ENCODE assay signal across 15 mouse cellular contexts in genomic region chr2:172889756-172890443, GRCm38 (mm10). TPM values are rescaled to one million over a fixed set of nuclear protein-coding genes. Genes with fewer than 3 reads are reported as not detected.
A peak's percentile ranks its signal among the peaks of the same experiment; 100 is the strongest.
DNase-seq lines count a peak whose midpoint lies in the region; ATAC-seq and TF ChIP-seq lines count a peak whose summit lies in the region.
"Had no signal": no experiment of that assay in that cellular context is flagged by ENCODE, and none has a peak within 500 bp of the region (broad histone marks: within the 10 kb centered on the region; RNA-seq: fewer than 3 reads in every experiment).

No protein-coding gene starts in this region.

- no peak overlapping the region for H3K4me3 ChIP-seq in embryonic facial prominence, embryonic 14.5 days (ENCODE audit: low read depth, low read length)
- no peak overlapping the region for H3K4me3 ChIP-seq in embryonic facial prominence, embryonic 10.5 days
- no peak overlapping the region for H3K4me3 ChIP-seq in liver, adult 2 months (ENCODE audit: insufficient read depth, low read depth, low read length)
- H3K4me3 ChIP-seq in liver, embryonic 11.5 days (ENCODE audit: low read depth, low read length), result no peak overlapping the region
- no peak overlapping the region for H3K4me3 ChIP-seq in limb, embryonic 10.5 days
- H3K4me3 ChIP-seq: hindbrain, embryonic 10.5 days; layer of hippocampus, adult 2 months; megakaryocyte, embryonic 14.5 days had no signal

- no peak for TF ChIP-seq CTCF in liver, adult 2 months (IDR thresholded peaks at IDR 0.05; ENCODE audit: low read depth, low read length)

- no peak overlapping the region for H3K4me2 ChIP-seq in embryonic facial prominence, embryonic 14.5 days (ENCODE audit: low read depth, low read length)
- no peak overlapping the region for H3K4me2 ChIP-seq in liver, embryonic 11.5 days

- 68% methylated on average over 15 of the region's 15 CpGs for WGBS in embryonic facial prominence, embryonic 14.5 days
- 78% methylated on average over 15 of the region's 15 CpGs for WGBS in embryonic facial prominence, embryonic 10.5 days
- 72% methylated on average over 15 of the region's 15 CpGs for WGBS in liver, adult 2 months
- WGBS in liver, embryonic 11.5 days, result 78% methylated on average over 15 of the region's 15 CpGs
- WGBS in limb, embryonic 10.5 days, result 84% methylated on average over 15 of the region's 15 CpGs

- H3K27me3 ChIP-seq in embryonic facial prominence, embryonic 14.5 days (replicated peaks; ENCODE audit: control insufficient read depth, insufficient read depth, low read length), result no peaks in the 10 kb centered on the region
- H3K27me3 ChIP-seq in embryonic facial prominence, embryonic 10.5 days (replicated peaks; ENCODE audit: low read depth, poor library complexity, severe bottlenecking), result no peaks in the 10 kb centered on the region
- no peaks in the 10 kb centered on the region for H3K27me3 ChIP-seq in liver, adult 2 months (ENCODE audit: control insufficient read depth, insufficient read depth, low read length)
- no peaks in the 10 kb centered on the region for H3K27me3 ChIP-seq in liver, embryonic 11.5 days (replicated peaks; ENCODE audit: control insufficient read depth, insufficient read depth, low read length)
- H3K27me3 ChIP-seq in limb, embryonic 10.5 days (ENCODE audit: low read depth, poor library complexity, severe bottlenecking), result no peaks in the 10 kb centered on the region
- H3K27me3 ChIP-seq: megakaryocyte, embryonic 14.5 days had no signal

- DNase-seq in embryonic facial prominence, embryonic 14.5 days (ENCODE audit: low spot score), result no peak
- DNase-seq in embryonic facial prominence, embryonic 10.5 days (ENCODE audit: low spot score), result no peak
- DNase-seq in liver, adult 2 months (ENCODE audit: extremely low read depth, low read depth, low spot score), result peak; percentile 3
- no peak for DNase-seq in liver, embryonic 11.5 days (ENCODE audit: low spot score)
- peak; percentile 25 to 36 for DNase-seq in adrenal gland, postnatal 36 days
- DNase-seq in kidney, postnatal 10 days, result peak; percentile 58
- DNase-seq in limb, embryonic 10.5 days (ENCODE audit: low spot score), result no peak
- DNase-seq: cerebellum, adult 11 months had no signal

- H3K27ac ChIP-seq in embryonic facial prominence, embryonic 14.5 days (replicated peaks; ENCODE audit: low read depth, low read length), result no peak overlapping the region
- no peak overlapping the region for H3K27ac ChIP-seq in embryonic facial prominence, embryonic 10.5 days (replicated peaks)
- H3K27ac ChIP-seq in liver, adult 2 months (replicated peaks; ENCODE audit: insufficient read depth, low read depth, low read length), result no peak overlapping the region
- no peak overlapping the region for H3K27ac ChIP-seq in liver, embryonic 11.5 days (ENCODE audit: low read depth, low read length)
- no peak overlapping the region for H3K27ac ChIP-seq in limb, embryonic 10.5 days
- H3K27ac ChIP-seq: hindbrain, embryonic 10.5 days; layer of hippocampus, adult 2 months; liver, embryonic 14.5 days had no signal

- H3K4me1 ChIP-seq in embryonic facial prominence, embryonic 14.5 days (ENCODE audit: control insufficient read depth, insufficient read depth, low read length), result peaks cover 20% of the 10 kb centered on the region; the same call in 1 of the 2 replicates
- peaks cover 46% of the 10 kb centered on the region for H3K4me1 ChIP-seq in embryonic facial prominence, embryonic 10.5 days
- H3K4me1 ChIP-seq in liver, adult 2 months (ENCODE audit: control insufficient read depth, insufficient read depth, low read length), result no peaks in the 10 kb centered on the region
- no peaks in the 10 kb centered on the region for H3K4me1 ChIP-seq in liver, embryonic 11.5 days (replicated peaks; ENCODE audit: control insufficient read depth, insufficient read depth, low read length)
- peaks cover 51% of the 10 kb centered on the region for H3K4me1 ChIP-seq in limb, embryonic 10.5 days
- H3K4me1 ChIP-seq: megakaryocyte, embryonic 14.5 days had no signal

- peak; percentile 7; the same call in 1 of the 2 replicates for ATAC-seq in embryonic facial prominence, embryonic 14.5 days (ENCODE audit: low read depth)
- no peak for ATAC-seq in liver, embryonic 11.5 days (replicated peaks; ENCODE audit: low FRiP score)
- no peak for ATAC-seq in CD4-positive, CD25-positive, alpha-beta regulatory T cell, adult 4 months
- ATAC-seq: forebrain, embryonic 16.5 days had no signal

- H3K9ac ChIP-seq in embryonic facial prominence, embryonic 14.5 days (ENCODE audit: low read depth, low read length), result no peak overlapping the region
- no peak overlapping the region for H3K9ac ChIP-seq in liver, adult 2 months (ENCODE audit: low read depth, low read length)
- no peak overlapping the region for H3K9ac ChIP-seq in liver, embryonic 11.5 days (ENCODE audit: low read depth, low read length)
- H3K9ac ChIP-seq: liver, embryonic 14.5 days had no signal

- no peaks in the 10 kb centered on the region for H3K9me3 ChIP-seq in embryonic facial prominence, embryonic 14.5 days (ENCODE audit: control insufficient read depth, low read length)
- no peaks in the 10 kb centered on the region for H3K9me3 ChIP-seq in embryonic facial prominence, embryonic 10.5 days
- H3K9me3 ChIP-seq in liver, embryonic 11.5 days (ENCODE audit: control insufficient read depth, low read length), result no peaks in the 10 kb centered on the region
- H3K9me3 ChIP-seq in limb, embryonic 10.5 days (replicated peaks), result no peaks in the 10 kb centered on the region
- H3K9me3 ChIP-seq: hindbrain, embryonic 10.5 days had no signal

- no peak for TF ChIP-seq POLR2A in liver, adult 2 months (IDR thresholded peaks at IDR 0.05; ENCODE audit: extremely low read depth, insufficient read depth, low read length)

- H3K79me2 ChIP-seq in liver, adult 2 months (ENCODE audit: control insufficient read depth, insufficient read depth, low read length), result no peaks in the 10 kb centered on the region

- H3K36me3 ChIP-seq in embryonic facial prominence, embryonic 14.5 days (ENCODE audit: control insufficient read depth, insufficient read depth, low read length), result peaks cover 32% of the 10 kb centered on the region
- H3K36me3 ChIP-seq in embryonic facial prominence, embryonic 10.5 days (replicated peaks), result peaks cover 48% of the 10 kb centered on the region
- H3K36me3 ChIP-seq in liver, adult 2 months (ENCODE audit: control insufficient read depth, insufficient read depth, low read length), result no peaks in the 10 kb centered on the region
- no peaks in the 10 kb centered on the region for H3K36me3 ChIP-seq in liver, embryonic 11.5 days (ENCODE audit: control insufficient read depth, insufficient read depth, low read length)
- peaks cover 52% of the 10 kb centered on the region for H3K36me3 ChIP-seq in limb, embryonic 10.5 days

RNA-seq across cellular contexts. Expression of gene Bmp7, which starts 50.2 kb away (rescaled TPM):
- 25.6 and 26.6 TPM in 2 replicates for polyA plus RNA-seq in embryonic facial prominence, embryonic 14.5 days (2014; fragmentation: Nextera tagmentation; extraction: Ambion mirVana)
- 19.8 and 20.9 TPM in 2 replicates for polyA plus RNA-seq in embryonic facial prominence, embryonic 10.5 days (2016; fragmentation: Nextera tagmentation; extraction: Ambion mirVana)
- 0.55 and 0.74 TPM in 2 replicates for total RNA-seq in liver, adult 2 months (2014; rRNA removed)
- polyA plus RNA-seq in liver, adult 2 months (2012; rRNA removed), result 1.7 and 2.4 TPM in 2 replicates
- polyA plus RNA-seq in liver, embryonic 11.5 days (2014; fragmentation: Nextera tagmentation; extraction: Ambion mirVana), result 7.9 and 9.1 TPM in 2 replicates
- 10 to 100 TPM; 30.1 to 68.2 TPM for total RNA-seq in adrenal gland, postnatal 36 days (2021)
- 31.3 and 39.5 TPM in 2 replicates for polyA plus RNA-seq in limb, embryonic 10.5 days (2016; fragmentation: Nextera tagmentation; extraction: Ambion mirVana)
- polyA plus RNA-seq in CD4-positive, CD25-positive, alpha-beta regulatory T cell, adult 4 months (2017; shearing (Covaris generic)), result 10 to 100 TPM; 11.6 to 18.9 TPM
- total RNA-seq: neutrophil, adult 5-6 weeks had no signal

Comparison
In these comparisons a context has a peak if more than half of its experiments do, and no peak if none do; other contexts are left out.
1. DNase-seq: peak in liver, adult 2 months (single experiment), adrenal gland, postnatal 36 days (2 of 2) and kidney, postnatal 10 days (single experiment); none in embryonic facial prominence, embryonic 14.5 days (single experiment), embryonic facial prominence, embryonic 10.5 days (single experiment), liver, embryonic 11.5 days (single experiment) and limb, embryonic 10.5 days (single experiment).